Mouse (Mus musculus): ENCODE data around the gene Med27. TPM values are rescaled to one million over a fixed set of nuclear protein-coding genes. Genes with fewer than 3 reads are reported as not detected.

The Med27 gene
- polyA plus RNA-seq, 1 experiment from 2014 or later: 38.8 TPM

- no peak overlapping the region for H3K9ac ChIP-seq
- ATAC-seq: no peak
- H3K36me3 ChIP-seq: no peaks in the 10 kb centered on the region
- no peak overlapping the region for H3K27ac ChIP-seq
- WGBS: 53% methylated on average over 9 of the region's 9 CpGs
- no peak overlapping the region for H3K4me3 ChIP-seq (replicated peaks)
- no peaks in the 10 kb centered on the region for H3K9me3 ChIP-seq
- H3K4me2 ChIP-seq (replicated peaks): no peak overlapping the region
- H3K27me3 ChIP-seq (replicated peaks): peaks cover 8% of the 10 kb centered on the region
- H3K4me1 ChIP-seq (replicated peaks): no peaks in the 10 kb centered on the region
Observed at GRCm38 (mm10) chr2:29571921-29572700, 225.5 kb downstream of the Med27 start.

DNA sequence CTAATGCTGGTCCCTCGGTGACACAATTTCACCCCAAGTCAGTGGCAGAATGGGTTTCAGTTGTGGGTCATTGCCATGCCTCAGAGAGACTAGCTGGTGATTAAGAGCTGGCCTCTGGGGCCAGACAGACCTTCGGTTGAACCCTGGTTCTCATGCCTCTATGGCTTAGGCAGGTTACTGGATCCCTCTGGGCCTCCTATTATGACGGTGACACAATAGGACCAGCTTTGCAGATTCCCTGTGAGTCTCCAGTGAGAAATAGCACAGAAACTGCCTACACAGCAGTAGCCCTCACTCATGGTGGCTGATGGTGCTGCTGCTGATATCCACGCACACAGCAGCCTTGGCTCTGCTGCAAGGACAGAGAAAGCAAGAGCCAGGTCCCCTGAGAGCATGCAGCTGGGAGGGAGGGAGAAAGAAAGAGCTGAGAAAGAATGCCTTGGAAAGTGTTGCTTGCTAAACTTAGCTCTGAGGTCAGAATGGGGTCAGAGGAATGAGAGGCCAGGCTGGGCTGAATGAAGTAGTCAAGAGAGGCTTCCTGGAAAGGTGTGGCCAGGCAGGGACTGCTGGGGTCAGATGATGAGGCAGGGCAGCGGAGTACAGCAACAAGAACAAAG, 226.3 kb downstream of the Med27 start:
- Histone ChIP-seq H3K36me3 (no peaks in the 10 kb centered on the region), H3K4me1 (replicated peaks) (no peaks in the 10 kb centered on the region), H3K9ac (no peak overlapping the region), H3K27me3 (replicated peaks) (peaks cover 8% of the 10 kb centered on the region), H3K27ac (no peak overlapping the region), H3K9me3 (no peaks in the 10 kb centered on the region), H3K4me3 (replicated peaks) (no peak overlapping the region), H3K4me2 (replicated peaks) (no peak overlapping the region)
- WGBS: 59% methylated on average over 5 of the region's 5 CpGs
- no peak for ATAC-seq

DNA sequence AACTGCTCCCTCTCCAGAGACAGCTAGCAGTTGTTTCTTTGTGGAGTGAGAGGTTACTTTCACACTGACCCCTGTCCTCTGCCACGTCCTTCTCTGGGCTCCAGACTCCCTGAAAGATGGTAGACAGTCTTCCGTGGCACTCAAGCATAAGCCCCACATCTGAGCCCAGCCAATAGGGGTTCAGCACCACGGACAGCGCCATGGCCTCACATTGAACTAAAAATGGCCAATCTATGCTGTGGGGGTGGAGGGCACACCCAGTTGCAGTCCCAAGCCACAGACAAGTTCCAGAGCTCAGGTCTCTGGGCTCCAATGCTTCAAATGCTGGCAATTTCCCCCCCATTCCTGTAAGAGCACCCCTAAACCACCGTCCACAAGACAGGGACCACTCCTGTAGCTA, 227.0 kb downstream of the Med27 start:
- Histone ChIP-seq H3K27me3 (replicated peaks) (peaks cover 8% of the 10 kb centered on the region), H3K4me1 (replicated peaks) (no peaks in the 10 kb centered on the region), H3K27ac (no peak overlapping the region), H3K4me3 (replicated peaks) (no peak overlapping the region), H3K4me2 (replicated peaks) (no peak overlapping the region), H3K9me3 (no peaks in the 10 kb centered on the region), H3K9ac (no peak overlapping the region), H3K36me3 (no peaks in the 10 kb centered on the region)
- 7% methylated on average over 5 of the region's 5 CpGs for WGBS
- no peak for ATAC-seq

DNA sequence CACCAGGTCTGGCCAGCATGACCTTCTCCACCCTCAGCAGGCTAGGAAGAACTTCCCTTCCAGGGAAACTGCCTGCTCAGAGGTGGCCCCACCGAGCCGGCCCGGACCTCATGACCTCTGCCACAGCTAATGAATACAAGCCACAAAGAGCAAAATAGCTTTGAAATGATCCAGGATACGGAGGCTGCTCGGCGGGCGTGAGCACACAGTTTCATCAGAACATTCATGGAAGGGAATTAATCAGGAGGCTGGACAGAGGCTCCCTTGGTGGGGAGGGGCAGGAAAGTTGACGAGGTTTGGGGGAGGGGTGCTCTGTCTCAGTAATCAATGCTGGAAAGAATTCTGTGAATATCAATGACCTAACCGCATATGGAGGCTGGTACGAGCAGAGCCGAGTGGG, 227.6 kb downstream of the Med27 start:
- no peak for ATAC-seq
- H3K4me2 ChIP-seq (replicated peaks): no peak overlapping the region
- no peaks in the 10 kb centered on the region for H3K4me1 ChIP-seq (replicated peaks)
- WGBS: 31% methylated on average over 11 of the region's 11 CpGs
- H3K36me3 ChIP-seq: no peaks in the 10 kb centered on the region
- no peaks in the 10 kb centered on the region for H3K9me3 ChIP-seq
- no peak overlapping the region for H3K27ac ChIP-seq
- no peak overlapping the region for H3K4me3 ChIP-seq (replicated peaks)
- peaks cover 8% of the 10 kb centered on the region for H3K27me3 ChIP-seq (replicated peaks)
- no peak overlapping the region for H3K9ac ChIP-seq

Other genes with a start within 250 kb of the Med27 start
- 6.9 and 7.2 TPM in 2 replicates for gene Setx, start 222.6 kb upstream of the Med27 start, polyA plus RNA-seq (2015; fragmentation: Nextera tagmentation; extraction: Ambion mirVana)
- 0.10 and 0.26 TPM in 2 replicates for gene Ntng2, start 93.8 kb upstream of the Med27 start, polyA plus RNA-seq (2015; fragmentation: Nextera tagmentation; extraction: Ambion mirVana)

Data from intestine, embryonic 15.5 days (tissue).